Mouse (Mus musculus) lung, embryonic 14.5 days (tissue): ENCODE measurements around the gene P4htm. TPM values are rescaled to one million over a fixed set of nuclear protein-coding genes. Genes with fewer than 3 reads are reported as not detected.
"Not testable (repeated sequence)": the region's sequence is repeated elsewhere in the genome, so short reads cannot be mapped to it uniquely, and the experiment has no call there.

Source experiments
- ATAC-seq: fragments of 200-750 bp; cut with Nextera tagmentation; 2 replicates; pipeline ENCODE4 v1.8.0; 2017; ENCODE audit warnings: mild to moderate bottlenecking, moderate TSS enrichment, moderate library complexity; ENCODE audit not compliant: insufficient read depth
- DNase-seq: peaks from one replicate; pipeline ENCODE4 v3.0.0-alpha.2; 2015
- H3K27ac ChIP-seq: fragments of 300-500 bp; sonication (generic); 2 replicates; pipeline ENCODE4 v1.5.1; 2014; ENCODE audit warnings: low read depth, mild to moderate bottlenecking, moderate library complexity
- H3K27me3 ChIP-seq: fragments of 300-500 bp; sonication (generic); 2 replicates; pipeline ENCODE4 v1.6.1; 2014; ENCODE audit warnings: low read length, control low read depth; ENCODE audit not compliant: insufficient read depth
- H3K36me3 ChIP-seq: fragments of 300-500 bp; sonication (generic); 2 replicates; pipeline ENCODE4 v1.6.1; 2014; ENCODE audit warnings: control low read depth; ENCODE audit not compliant: insufficient read depth
- H3K4me1 ChIP-seq: fragments of 300-500 bp; sonication (generic); 2 replicates; pipeline ENCODE4 v1.6.1; 2014; ENCODE audit warnings: antibody characterized with exemption, control low read depth; ENCODE audit not compliant: insufficient read depth
- H3K4me2 ChIP-seq: fragments of 300-500 bp; sonication (generic); 2 replicates; pipeline ENCODE4 v1.6.1; 2014; ENCODE audit warnings: mild to moderate bottlenecking
- H3K4me3 ChIP-seq: fragments of 300-500 bp; sonication (generic); 2 replicates; pipeline ENCODE4 v1.5.1; 2014; ENCODE audit warnings: low read depth, low read length
- H3K9ac ChIP-seq: fragments of 300-500 bp; sonication (generic); 2 replicates; pipeline ENCODE4 v1.6.1; 2014
- H3K9me3 ChIP-seq: fragments of 300-500 bp; sonication (generic); 2 replicates; pipeline ENCODE4 v1.6.1; 2016; ENCODE audit warnings: low read depth, low read length, control low read depth
- CTCF ChIP-seq: IDR thresholded peaks from 2 replicates; pipeline ENCODE4 v1.5.1; 2016; ENCODE audit warnings: antibody characterized with exemption, low read depth
- WGBS: fragments of 180-500 bp; shearing (Covaris S2); extraction: QIAGEN DNeasy Blood & Tissue Kit; methylation state at CpG from one replicate; pipeline ENCODE4 v1.1.7; 2014; 5-methylcytosine and 5-hydroxymethylcytosine counted together
- polyA plus RNA-seq: library from polyadenylated mRNA; unstranded; fragments of >200 nt; fragmentation: Nextera tagmentation; extraction: Ambion mirVana; gene quantifications from 2 replicates; pipeline ENCODE4 v1.2.1, GENCODE M21; 2014

P4htm gene
- polyA plus RNA-seq, 1 experiment from 2014 or later = 6.1 TPM

- H3K9me3 ChIP-seq = no peaks in the 10 kb centered on the region
- H3K4me1 ChIP-seq = no peaks in the 10 kb centered on the region
- peaks cover 15% of the 10 kb centered on the region; the same call in 1 of the 2 replicates for H3K36me3 ChIP-seq
- no peak overlapping the region for H3K27ac ChIP-seq
- H3K4me3 ChIP-seq = no peak overlapping the region
- ATAC-seq (no peak), DNase-seq (no peak)
- TF ChIP-seq CTCF = no peak
- H3K9ac ChIP-seq = no peak overlapping the region
- WGBS = 75% methylated on average over 4 of the region's 4 CpGs
- H3K4me2 ChIP-seq = no peak overlapping the region
- no peaks in the 10 kb centered on the region for H3K27me3 ChIP-seq
These were observed 30.7 kb upstream of the P4htm start for GRCm38 (mm10) chr9:108628141-108628540.

- WGBS = 36% methylated on average over 2 of the region's 2 CpGs
- H3K9ac ChIP-seq = no peak overlapping the region
- H3K4me2 ChIP-seq = no peak overlapping the region
- H3K27me3 ChIP-seq = no peaks in the 10 kb centered on the region
- H3K9me3 ChIP-seq = no peaks in the 10 kb centered on the region
- DNase-seq (peak; percentile 64), ATAC-seq (peak; percentile 70; the same call in 1 of the 2 replicates)
- H3K36me3 ChIP-seq = peaks cover 15% of the 10 kb centered on the region; the same call in 1 of the 2 replicates
- no peaks in the 10 kb centered on the region for H3K4me1 ChIP-seq
- peak overlapping the region; percentile 20; the same call in 1 of the 2 replicates for H3K27ac ChIP-seq
- no peak for TF ChIP-seq CTCF
- H3K4me3 ChIP-seq = no peak overlapping the region
These were observed 29.0 kb upstream of the P4htm start for GRCm38 (mm10) chr9:108626498-108626897.

- no peak overlapping the region for H3K4me2 ChIP-seq
- no peaks in the 10 kb centered on the region for H3K27me3 ChIP-seq
- no peak overlapping the region for H3K4me3 ChIP-seq
- no peak for TF ChIP-seq CTCF
- H3K9ac ChIP-seq = no peak overlapping the region
- H3K4me1 ChIP-seq = no peaks in the 10 kb centered on the region
- H3K36me3 ChIP-seq = peaks cover 78% of the 10 kb centered on the region
- no peaks in the 10 kb centered on the region for H3K9me3 ChIP-seq
- H3K27ac ChIP-seq = no peak overlapping the region
- WGBS = 100% methylated on average over 1 of the region's 1 CpGs
- DNase-seq (no peak), ATAC-seq (no peak)
These were observed 19.8 kb upstream of the P4htm start for GRCm38 (mm10) chr9:108617301-108617700.

GRCm38 (mm10) chr9:108611488-108611887 is 14.0 kb upstream of the P4htm start:
- Histone ChIP-seq H3K9me3 (no peaks in the 10 kb centered on the region), H3K36me3 (peaks cover 94% of the 10 kb centered on the region), H3K4me1 (no peaks in the 10 kb centered on the region), H3K4me2 (no peak overlapping the region), H3K4me3 (no peak overlapping the region), H3K27me3 (no peaks in the 10 kb centered on the region), H3K9ac (no peak overlapping the region), H3K27ac (no peak overlapping the region)
- no peak for DNase-seq
- no peak for ATAC-seq
- TF ChIP-seq CTCF = no peak
- WGBS = 95% methylated on average over 10 of the region's 10 CpGs

- peaks cover 97% of the 10 kb centered on the region for H3K36me3 ChIP-seq
- no peak for DNase-seq
- H3K27me3 ChIP-seq = no peaks in the 10 kb centered on the region
- H3K4me1 ChIP-seq = no peaks in the 10 kb centered on the region
- no peak overlapping the region for H3K9ac ChIP-seq
- no peak for ATAC-seq
- no peak for TF ChIP-seq CTCF
- H3K27ac ChIP-seq = no peak overlapping the region
- 80% methylated on average over 4 of the region's 4 CpGs for WGBS
- no peak overlapping the region for H3K4me3 ChIP-seq
- no peaks in the 10 kb centered on the region for H3K9me3 ChIP-seq
- H3K4me2 ChIP-seq = no peak overlapping the region
These were observed 11.4 kb upstream of the P4htm start for GRCm38 (mm10) chr9:108608889-108609288.

GRCm38 (mm10) chr9:108607929-108608328 is 10.5 kb upstream of the P4htm start:
- H3K4me3 ChIP-seq, DNase-seq, H3K27me3 ChIP-seq, H3K4me1 ChIP-seq, H3K27ac ChIP-seq, H3K4me2 ChIP-seq, H3K9me3 ChIP-seq, H3K9ac ChIP-seq, ATAC-seq: not testable (repeated sequence)
- H3K36me3 ChIP-seq = peaks cover 97% of the 10 kb centered on the region
- WGBS = 82% methylated on average over 5 of the region's 5 CpGs

- no peak for ATAC-seq
- no peak for TF ChIP-seq CTCF
These were observed 4.5 kb upstream of the P4htm start for GRCm38 (mm10) chr9:108601986-108602385.

GRCm38 (mm10) chr9:108600011-108600410 is 2.5 kb upstream of the P4htm start:
- WGBS = 23% methylated on average over 2 of the region's 2 CpGs
- Histone ChIP-seq H3K27ac (no peak overlapping the region), H3K36me3 (peaks cover 22% of the 10 kb centered on the region), H3K4me1 (no peaks in the 10 kb centered on the region), H3K4me3 (no peak overlapping the region), H3K4me2 (no peak overlapping the region), H3K27me3 (no peaks in the 10 kb centered on the region), H3K9ac (no peak overlapping the region), H3K9me3 (no peaks in the 10 kb centered on the region)
- ATAC-seq = no peak
- DNase-seq = no peak
- TF ChIP-seq CTCF = no peak

More at GRCm38 (mm10) chr9:108601986-108602385, 4.5 kb upstream of the P4htm start:
- 74% methylated on average over 4 of the region's 4 CpGs for WGBS
- DNase-seq = no peak
- H3K27ac ChIP-seq = no peak overlapping the region
- no peaks in the 10 kb centered on the region for H3K9me3 ChIP-seq
- no peak overlapping the region for H3K4me3 ChIP-seq
- H3K4me1 ChIP-seq = no peaks in the 10 kb centered on the region
- H3K36me3 ChIP-seq = peaks cover 39% of the 10 kb centered on the region
- no peak overlapping the region for H3K4me2 ChIP-seq
- no peaks in the 10 kb centered on the region for H3K27me3 ChIP-seq
- H3K9ac ChIP-seq = no peak overlapping the region
